Mouse (Mus musculus) mouse embryonic stem cell (cell line): Measurements from ENCODE around the gene Gm8897.
"Not testable (repeated sequence)": the region's sequence is repeated elsewhere in the genome, so short reads cannot be mapped to it uniquely, and the experiment has no call there.

ENCODE experiments used
- in situ Hi-C, 2 experiments: fragments of 300-500 bp; cut with MboI; formaldehyde crosslinking; loops; 1 replicate in 1 of 2; 3 replicates in 1 of 2; pipeline ENCODE4 v1.14.3; 2019 to 2020; ENCODE audit warnings: low sequenced_read_pairs in 2 of 2, low pct_unique_long_range_greater_than_20kb in 1 of 2, mixed read lengths in 1 of 2; ENCODE audit not compliant: unreplicated experiment in 1 of 2

Gm8897 gene

DNA sequence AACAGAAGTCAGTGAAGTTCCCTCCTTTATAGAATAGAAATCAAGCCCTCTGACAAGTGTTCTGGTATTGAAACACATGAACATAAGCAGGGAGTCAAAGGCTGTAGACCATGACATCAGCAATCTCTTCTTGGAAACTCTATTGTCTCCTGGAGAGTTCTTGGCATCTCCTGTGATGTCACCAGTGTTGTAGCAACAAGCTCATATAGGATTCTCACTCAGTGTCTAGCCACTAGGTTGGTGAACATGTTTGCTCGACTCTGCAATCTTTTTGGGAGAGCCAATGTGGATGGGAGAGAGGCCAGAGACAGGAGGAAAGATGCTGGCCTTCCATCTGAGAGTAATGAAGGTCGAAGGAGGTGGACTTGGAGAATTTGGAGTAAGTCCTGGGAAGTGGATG is at the start of gene Gm8897:
TSS of gene Gm8897 (plus strand) at position 301 of the 400 bp plus-strand sequence.
- in situ Hi-C loops = not testable (repeated sequence)

DNA sequence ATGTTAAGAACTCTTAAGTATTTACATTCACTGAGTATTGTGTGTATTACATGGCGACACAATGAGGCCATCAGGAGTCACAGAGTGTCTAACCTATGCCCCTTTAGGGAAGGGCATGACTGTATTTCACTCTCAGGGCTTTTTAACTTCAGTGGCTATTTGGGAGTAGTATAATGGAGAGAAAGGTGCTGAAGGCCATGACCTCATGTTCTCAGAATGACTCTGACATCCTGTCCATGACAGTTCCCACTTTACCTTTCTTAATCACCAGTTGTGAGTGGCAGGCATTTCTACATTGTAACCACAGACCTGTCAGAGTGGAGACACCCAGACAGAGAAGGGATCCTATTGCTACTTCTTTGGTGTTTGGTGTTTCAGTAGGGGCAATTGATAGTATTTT is 473 bp downstream of the Gm8897 start:
- in situ Hi-C loops = not testable (repeated sequence)
